Mouse (Mus musculus): ENCODE data around the gene Cfap73.

DNA sequence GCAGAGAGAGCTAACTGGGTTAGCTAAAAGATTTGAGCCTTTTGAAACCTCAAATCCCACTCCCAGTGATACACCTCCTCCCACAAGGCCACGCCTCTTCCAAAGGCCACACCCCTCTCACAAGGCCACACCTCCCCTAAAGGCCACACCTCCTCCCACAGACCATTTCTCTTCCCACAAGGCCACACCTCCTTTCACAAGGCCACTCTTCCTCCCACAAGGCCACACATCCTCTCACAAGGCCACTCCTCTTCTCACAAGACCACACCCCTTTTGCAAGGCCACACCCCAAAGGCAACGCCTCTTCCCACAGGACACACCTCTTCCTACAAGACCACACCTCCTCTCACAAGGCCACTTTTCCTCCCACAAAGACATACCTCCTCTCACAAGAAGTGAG is 43.5 kb upstream of the Cfap73 start:
- no peak for TF ChIP-seq CTCF (IDR thresholded peaks at IDR 0.05; ENCODE audit: low read depth, low read length)
- TF ChIP-seq POLR2A (IDR thresholded peaks at IDR 0.05; ENCODE audit: extremely low read depth, insufficient read depth, low read length) = no peak
